Mouse (Mus musculus) mesoderm, embryonic 11.5 days (tissue): ENCODE measurements around the gene Recql5.
A peak's percentile ranks its signal among the peaks of the same experiment; 100 is the strongest.

Experiments
- DNase-seq: peaks from one replicate; pipeline ENCODE4 v3.0.0-alpha.2; 2012; ENCODE audit warnings: low read depth, low spot score

Gene Recql5

GRCm38 (mm10) chr11:115901338-115902161 is 31.7 kb downstream of the Recql5 start:
- no peak for DNase-seq

GRCm38 (mm10) chr11:115900561-115901337 is 32.5 kb downstream of the Recql5 start:
- DNase-seq, result no peak

DNA sequence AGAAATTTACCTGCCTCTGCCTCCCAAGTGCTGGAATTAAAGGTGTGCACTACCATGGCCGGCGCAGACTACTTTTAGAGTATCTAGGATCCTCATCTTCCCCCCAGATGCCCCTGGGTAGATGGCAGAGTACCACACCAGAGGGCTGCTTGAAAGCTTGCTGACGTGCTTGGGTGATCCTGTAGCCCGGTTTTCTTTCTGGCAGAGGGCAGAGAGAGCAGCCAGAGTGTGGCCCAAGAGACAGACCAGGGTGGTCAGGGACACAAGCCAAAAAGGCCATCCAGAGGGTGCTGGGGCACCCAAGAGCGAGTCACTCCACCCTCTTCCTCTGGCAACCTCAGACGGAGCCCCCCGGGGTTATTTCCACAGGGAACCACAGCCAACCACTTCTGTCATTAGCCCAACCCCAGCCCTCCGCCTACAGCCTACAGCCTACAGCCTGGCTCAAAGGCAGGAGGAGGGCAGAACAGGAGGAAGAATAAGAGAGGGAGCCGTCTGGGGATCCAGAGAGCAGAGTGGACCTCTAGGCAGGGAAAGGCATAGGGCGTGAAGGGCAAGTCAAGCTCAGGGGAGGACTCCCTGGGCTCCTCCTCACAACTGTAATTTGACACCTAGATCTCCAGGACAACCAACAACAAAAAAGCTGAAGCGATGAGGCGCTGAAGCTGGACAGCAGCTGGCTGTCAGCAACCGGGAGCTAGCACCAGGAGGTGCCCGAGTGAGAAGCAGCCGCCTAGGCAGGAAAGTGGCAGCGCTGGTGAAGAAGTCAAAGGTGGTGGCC is 33.6 kb downstream of the Recql5 start, which contains the start of gene Smim5:
TSS of gene Smim5 (plus strand) at position 481 of the 781 bp plus-strand sequence.
- peak; percentile 83 for DNase-seq

- DNase-seq, result peak; percentile 44
Measured at GRCm38 (mm10) chr11:115898886-115899285, 34.4 kb downstream of the Recql5 start.

- DNase-seq, result no peak
Measured at GRCm38 (mm10) chr11:115898446-115898845, 34.8 kb downstream of the Recql5 start.

DNA sequence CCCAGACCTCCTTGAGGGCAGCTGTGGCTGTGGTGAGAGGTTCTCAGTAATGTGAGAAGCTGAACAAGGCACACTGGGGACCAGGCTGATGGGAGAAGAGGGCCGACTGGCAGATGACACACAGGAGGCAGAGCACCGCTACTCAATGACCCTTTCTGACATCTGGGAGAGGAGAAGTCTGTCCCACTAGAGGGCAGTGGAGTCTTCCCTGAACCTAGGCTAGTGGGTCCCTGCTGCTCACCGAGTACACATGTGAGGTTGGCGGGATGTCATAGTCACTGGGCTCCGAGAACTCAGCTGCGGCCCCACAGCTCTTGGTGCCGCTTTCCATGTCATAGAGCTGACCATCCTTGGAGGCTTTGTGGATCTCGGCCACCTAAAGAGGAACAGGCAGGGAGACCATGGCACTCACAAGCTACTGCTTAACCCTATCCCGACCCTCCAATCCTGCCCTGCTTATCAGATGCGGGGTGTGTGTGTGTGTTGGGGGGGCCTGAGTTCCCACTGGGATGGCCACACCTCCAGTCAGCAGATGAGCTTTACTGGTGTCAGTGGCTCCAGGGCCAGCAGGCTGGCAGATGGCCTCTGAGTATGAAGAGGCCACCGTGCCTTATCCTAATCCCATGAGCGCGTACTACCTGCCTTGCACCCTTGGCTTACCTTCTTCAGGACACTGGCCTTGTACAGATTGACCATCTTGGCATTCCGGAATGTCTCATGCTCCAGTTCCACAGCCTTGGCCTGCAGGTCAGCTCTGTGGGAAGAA is 38.3 kb downstream of the Recql5 start:
- DNase-seq, result peak; percentile 36

- no peak for DNase-seq
Measured at GRCm38 (mm10) chr11:115893071-115893470, 40.2 kb downstream of the Recql5 start.

DNA sequence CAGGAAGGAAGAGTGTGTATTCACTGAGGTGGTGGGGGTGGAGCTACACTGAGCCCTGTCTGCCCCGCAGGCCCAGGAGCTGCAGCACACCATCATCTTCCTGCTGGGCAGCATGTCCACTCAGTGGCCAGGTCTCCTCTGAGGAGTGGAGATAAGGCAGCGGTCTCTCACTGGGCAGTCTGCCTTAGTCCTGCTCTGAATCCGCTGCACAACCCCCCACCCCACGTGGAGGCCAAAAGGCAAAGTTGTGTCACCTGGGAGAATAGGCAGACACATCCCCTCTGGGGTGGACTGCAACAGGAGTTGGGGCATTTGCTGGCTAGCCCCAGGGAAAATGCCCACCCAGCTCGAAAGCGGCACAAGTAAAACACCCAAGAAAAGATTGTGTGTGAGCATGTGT is 41.1 kb downstream of the Recql5 start:
- no peak for DNase-seq

DNA sequence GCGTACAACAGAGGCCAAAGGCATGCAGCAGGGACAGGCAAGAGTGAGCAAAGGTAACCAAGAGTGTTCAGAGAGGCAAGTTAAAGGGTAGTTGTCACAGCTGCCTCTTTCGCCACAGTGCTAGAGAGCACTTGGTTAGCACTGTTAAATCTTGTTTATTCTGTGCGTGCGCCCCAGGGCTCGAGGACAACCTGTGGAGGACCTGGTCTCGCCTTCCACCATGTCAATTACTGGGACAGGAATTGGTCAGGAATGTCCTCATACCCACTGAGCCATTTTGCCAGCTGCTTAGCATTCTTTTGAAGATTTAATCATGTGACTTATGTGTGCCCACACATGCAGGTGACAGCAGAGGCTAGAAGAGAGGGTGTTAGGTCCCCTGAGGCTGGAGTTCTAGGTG is 44.1 kb downstream of the Recql5 start:
- DNase-seq, result no peak

- no peak for DNase-seq
Measured at GRCm38 (mm10) chr11:115888020-115888419, 45.3 kb downstream of the Recql5 start.

GRCm38 (mm10) chr11:115886446-115886845 is 46.8 kb downstream of the Recql5 start:
- DNase-seq, result no peak

DNA sequence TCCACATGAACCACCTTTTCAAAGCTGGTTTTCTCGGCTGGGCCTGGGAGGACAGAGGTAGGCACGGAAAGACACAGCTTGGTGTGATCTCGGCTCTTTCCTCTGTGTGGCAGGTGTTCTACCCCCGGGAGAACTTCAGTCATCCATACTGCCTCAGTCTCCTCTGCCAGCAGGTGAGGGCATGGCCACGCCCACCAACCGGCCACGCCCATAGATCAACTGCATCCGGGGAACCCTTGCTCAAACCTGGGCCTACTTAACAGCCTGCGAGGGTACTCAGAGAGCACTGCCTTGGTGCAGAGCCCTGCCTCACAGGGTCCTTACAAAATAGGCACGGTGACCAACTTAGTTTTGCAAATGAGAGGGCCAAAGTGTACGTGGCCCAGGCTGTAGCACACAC is 48.0 kb downstream of the Recql5 start:
- DNase-seq, result no peak

- no peak for DNase-seq
Measured at GRCm38 (mm10) chr11:115884361-115884760, 48.9 kb downstream of the Recql5 start.

GRCm38 (mm10) chr11:115883251-115883650 is 50.0 kb downstream of the Recql5 start:
- DNase-seq, result no peak

- DNase-seq, result peak; percentile 32
Measured at GRCm38 (mm10) chr11:115881002-115881401, 52.3 kb downstream of the Recql5 start.

- DNase-seq, result no peak
Measured at GRCm38 (mm10) chr11:115878071-115878470, 55.2 kb downstream of the Recql5 start.

DNA sequence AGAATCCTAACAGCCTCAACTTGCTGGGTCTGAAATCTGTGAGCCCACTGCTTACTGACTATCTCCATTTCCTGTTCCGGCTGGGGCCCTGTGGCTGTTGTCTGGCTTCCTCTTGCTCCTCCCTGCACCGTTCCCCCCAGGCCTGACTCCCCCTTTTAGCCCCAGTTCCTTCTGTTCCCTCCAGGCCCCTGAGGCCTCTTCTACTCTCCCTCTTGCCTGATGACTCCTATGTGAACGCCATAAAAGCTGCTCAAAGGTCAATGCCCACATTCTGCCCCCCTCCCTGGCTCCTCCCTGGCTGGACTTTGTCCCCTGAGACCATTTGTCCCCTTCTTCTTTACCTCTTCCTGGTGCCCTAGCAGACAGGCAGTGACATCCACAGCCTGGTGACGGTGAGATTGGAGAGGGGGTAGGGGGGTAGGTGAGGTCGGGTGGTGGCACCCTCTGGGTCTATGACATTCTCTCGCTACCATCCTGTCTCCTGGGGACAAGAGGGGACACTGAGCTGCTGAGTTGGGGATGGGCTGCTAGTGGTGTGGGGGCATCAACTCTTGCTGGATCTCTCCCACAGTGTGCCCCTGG is 56.0 kb downstream of the Recql5 start:
- no peak for DNase-seq

- no peak for DNase-seq
Measured at GRCm38 (mm10) chr11:115876438-115876837, 56.8 kb downstream of the Recql5 start.

DNA sequence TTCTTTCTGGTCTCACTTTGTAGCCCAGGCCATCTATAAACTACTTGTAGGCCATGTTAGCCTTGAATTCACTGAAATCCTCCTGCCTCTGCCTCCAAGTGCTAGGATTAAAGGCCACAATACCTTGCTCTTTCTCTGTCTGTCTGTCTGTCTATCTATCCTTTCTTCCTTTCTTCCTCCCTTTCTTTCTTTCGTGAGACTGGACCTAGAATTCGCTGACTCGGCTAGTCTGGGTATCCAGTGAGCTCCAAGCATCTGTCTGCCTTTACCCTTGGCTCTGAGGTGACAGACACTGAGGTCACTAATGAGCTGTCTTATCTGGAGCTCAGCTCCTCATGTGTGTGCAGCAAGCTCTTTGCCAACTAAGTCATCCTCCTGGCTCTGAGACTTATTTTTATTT is 57.3 kb downstream of the Recql5 start:
- no peak for DNase-seq

DNA sequence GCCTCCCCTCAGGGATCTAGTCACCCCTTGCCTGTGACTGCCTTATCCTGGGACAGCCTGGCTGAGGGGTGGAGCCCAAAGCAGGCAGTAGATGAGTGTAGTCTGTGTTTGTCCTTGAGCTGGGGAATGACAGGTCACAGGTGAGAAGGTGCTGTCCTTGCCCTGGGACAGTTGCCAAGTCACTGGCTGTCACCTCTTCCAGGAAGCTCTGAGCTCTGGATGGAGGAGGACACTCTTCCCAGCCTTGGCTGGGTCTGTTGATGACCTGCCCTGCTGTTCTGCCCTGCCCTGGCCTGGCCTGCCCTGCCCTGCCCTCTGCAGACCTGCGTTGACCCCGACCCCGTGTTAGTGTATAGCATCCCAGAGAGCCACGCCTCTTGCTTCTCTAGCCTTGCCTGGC is 60.8 kb downstream of the Recql5 start:
- DNase-seq, result no peak

DNA sequence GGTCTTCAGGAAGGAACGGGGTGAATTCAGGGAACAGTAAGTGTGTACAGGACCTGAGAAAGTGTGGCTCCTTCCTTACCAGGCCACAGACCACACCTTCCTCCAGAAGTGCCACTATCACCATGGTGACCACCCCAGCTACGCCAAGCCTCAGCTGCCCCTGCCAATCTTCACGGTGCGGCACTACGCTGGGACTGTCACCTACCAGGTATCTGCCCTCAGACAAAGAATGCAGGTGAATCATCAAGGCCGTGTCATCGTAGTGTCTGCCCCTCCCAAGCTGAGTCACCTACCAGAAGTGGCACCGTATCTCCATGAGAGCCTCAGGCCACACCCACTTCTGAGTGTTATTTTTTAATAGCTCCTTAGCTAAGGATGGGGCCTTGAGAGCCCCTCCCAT is 63.9 kb downstream of the Recql5 start:
- DNase-seq, result no peak
